Mouse (Mus musculus) spleen, adult 2 months (tissue): ENCODE results near the gene 1810055G02Rik.

Experiments used
- CTCF ChIP-seq: fragments of 200-500 bp; IDR thresholded peaks from 2 replicates; pipeline ENCODE4 v1.5.1; 2011; ENCODE audit warnings: mild to moderate bottlenecking, inconsistent platforms; ENCODE audit not compliant: insufficient read depth, insufficient read length, insufficient replicate concordance; ENCODE audit errors: extremely low read depth
- POLR2A ChIP-seq: fragments of 200-500 bp; IDR thresholded peaks from 2 replicates; pipeline ENCODE4 v1.6.1; 2011; ENCODE audit warnings: low read depth, low read length, inconsistent platforms

DNA sequence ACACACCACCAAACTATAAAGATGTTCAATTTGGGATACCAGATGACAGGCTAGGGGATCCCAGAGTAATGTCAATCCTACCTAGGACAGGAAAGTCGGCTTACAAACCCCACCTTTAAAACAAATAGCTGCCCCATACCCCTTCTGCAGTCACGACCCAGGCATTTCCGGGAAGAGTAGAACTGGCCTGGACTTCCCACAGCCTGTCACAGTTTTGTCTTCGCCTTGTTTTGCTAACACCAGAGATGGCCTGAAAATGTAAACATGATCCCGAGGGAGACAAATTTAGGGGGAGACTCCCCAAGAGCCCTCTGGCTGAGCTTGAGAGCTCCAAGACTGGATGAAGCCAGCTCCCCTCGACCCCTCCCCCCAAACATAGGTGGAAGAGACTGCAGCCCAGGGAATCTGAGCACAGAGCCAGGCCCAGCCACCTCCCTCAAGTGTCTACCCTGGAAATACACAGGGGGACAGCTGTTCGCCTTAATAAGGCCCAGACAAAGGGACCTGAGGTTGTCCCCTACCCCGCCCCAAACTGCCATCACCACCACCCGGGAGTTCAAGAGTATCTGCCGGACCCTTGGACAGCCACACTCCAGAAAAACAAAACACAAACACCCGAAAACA lies 23.0 kb upstream of the 1810055G02Rik start:
- TF ChIP-seq CTCF (no peak), POLR2A (no peak)
